Mouse (Mus musculus) heart, embryonic 15.5 days (tissue): ENCODE results near the gene Cnga3. TPM values are rescaled to one million over a fixed set of nuclear protein-coding genes. Genes with fewer than 3 reads are reported as not detected.

Experiments
- ATAC-seq: fragments of 200-750 bp; cut with Nextera tagmentation; replicated peaks from 2 replicates; pipeline ENCODE4 v1.8.0; 2017; ENCODE audit warnings: low read depth, moderate TSS enrichment; ENCODE audit not compliant: insufficient number of reproducible peaks, insufficient read depth, low FRiP score
- H3K27ac ChIP-seq: fragments of 300-500 bp; sonication (generic); 2 replicates; pipeline ENCODE4 v1.5.1; 2015; ENCODE audit warnings: mild to moderate bottlenecking, inconsistent platforms
- H3K27me3 ChIP-seq: fragments of 300-500 bp; sonication (generic); 2 replicates; pipeline ENCODE4 v1.6.1; 2015; ENCODE audit warnings: inconsistent platforms
- H3K36me3 ChIP-seq: fragments of 300-500 bp; sonication (generic); 2 replicates; pipeline ENCODE4 v1.6.1; 2015; ENCODE audit warnings: mild to moderate bottlenecking, inconsistent platforms
- H3K4me1 ChIP-seq: fragments of 300-500 bp; sonication (generic); replicated peaks from 2 replicates; pipeline ENCODE4 v1.6.1; 2015; ENCODE audit warnings: inconsistent platforms
- H3K4me2 ChIP-seq: fragments of 300-500 bp; sonication (generic); 2 replicates; pipeline ENCODE4 v1.6.1; 2015; ENCODE audit warnings: inconsistent platforms, mild to moderate bottlenecking, moderate library complexity
- H3K4me3 ChIP-seq: fragments of 300-500 bp; sonication (generic); 2 replicates; pipeline ENCODE4 v1.5.1; 2015; ENCODE audit warnings: mild to moderate bottlenecking, inconsistent platforms
- H3K9ac ChIP-seq: fragments of 300-500 bp; sonication (generic); 2 replicates; pipeline ENCODE4 v1.6.1; 2015; ENCODE audit warnings: mild to moderate bottlenecking, inconsistent platforms
- H3K9me3 ChIP-seq: fragments of 300-500 bp; sonication (generic); replicated peaks from 2 replicates; pipeline ENCODE4 v1.6.1; 2016; ENCODE audit warnings: inconsistent platforms
- WGBS: fragments of 180-500 bp; shearing (Covaris S2); methylation state at CpG from one replicate; pipeline ENCODE4 v1.1.7; 2015; ENCODE audit warnings: mixed read lengths; 5-methylcytosine and 5-hydroxymethylcytosine counted together
- polyA plus RNA-seq: library from polyadenylated mRNA; unstranded; fragments of >200 nt; fragmentation: Nextera tagmentation; extraction: Ambion mirVana; gene quantifications from 2 replicates; pipeline ENCODE4 v1.2.1, GENCODE M21; 2015

The Cnga3 gene
- polyA plus RNA-seq, 1 experiment from 2014 or later: 0.06 TPM

- no peaks in the 10 kb centered on the region; the same call in 1 of the 2 replicates for H3K9me3 ChIP-seq
- ATAC-seq: no peak
- WGBS: 63% methylated on average over 7 of the region's 7 CpGs
- H3K27me3 ChIP-seq: no peaks in the 10 kb centered on the region
- no peak overlapping the region for H3K27ac ChIP-seq
- H3K4me1 ChIP-seq: no peaks in the 10 kb centered on the region
- no peak overlapping the region for H3K9ac ChIP-seq
- no peaks in the 10 kb centered on the region for H3K36me3 ChIP-seq
- H3K4me2 ChIP-seq: no peak overlapping the region
- no peak overlapping the region for H3K4me3 ChIP-seq
Observed at GRCm38 (mm10) chr1:37286556-37286955, 72.3 kb downstream of the Cnga3 start.

GRCm38 (mm10) chr1:37287748-37288147 lies 73.5 kb downstream of the Cnga3 start:
- Histone ChIP-seq H3K4me2 (no peak overlapping the region), H3K9ac (no peak overlapping the region), H3K4me1 (no peaks in the 10 kb centered on the region), H3K36me3 (no peaks in the 10 kb centered on the region), H3K9me3 (no peaks in the 10 kb centered on the region; the same call in 1 of the 2 replicates), H3K4me3 (no peak overlapping the region), H3K27me3 (no peaks in the 10 kb centered on the region), H3K27ac (no peak overlapping the region)
- no peak for ATAC-seq
- 76% methylated on average over 1 of the region's 1 CpGs for WGBS

GRCm38 (mm10) chr1:37288181-37288935 lies 74.1 kb downstream of the Cnga3 start:
- Histone ChIP-seq H3K4me3 (no peak overlapping the region), H3K9me3 (no peaks in the 10 kb centered on the region; the same call in 1 of the 2 replicates), H3K9ac (no peak overlapping the region), H3K27ac (no peak overlapping the region), H3K4me1 (no peaks in the 10 kb centered on the region), H3K36me3 (no peaks in the 10 kb centered on the region), H3K27me3 (no peaks in the 10 kb centered on the region), H3K4me2 (no peak overlapping the region)
- ATAC-seq: no peak
- WGBS: 74% methylated on average over 11 of the region's 11 CpGs

GRCm38 (mm10) chr1:37288941-37289340 lies 74.7 kb downstream of the Cnga3 start:
- H3K4me1 ChIP-seq: no peaks in the 10 kb centered on the region
- no peaks in the 10 kb centered on the region for H3K27me3 ChIP-seq
- H3K4me3 ChIP-seq: no peak overlapping the region
- no peak overlapping the region for H3K9ac ChIP-seq
- ATAC-seq: no peak
- H3K9me3 ChIP-seq: no peaks in the 10 kb centered on the region; the same call in 1 of the 2 replicates
- no peak overlapping the region for H3K4me2 ChIP-seq
- H3K27ac ChIP-seq: no peak overlapping the region
- no peaks in the 10 kb centered on the region for H3K36me3 ChIP-seq
- WGBS: 75% methylated on average over 7 of the region's 7 CpGs

GRCm38 (mm10) chr1:37296414-37296813 lies 82.2 kb downstream of the Cnga3 start:
- Histone ChIP-seq H3K27ac (no peak overlapping the region), H3K9ac (no peak overlapping the region), H3K4me1 (peaks cover 10% of the 10 kb centered on the region), H3K9me3 (no peaks in the 10 kb centered on the region), H3K27me3 (no peaks in the 10 kb centered on the region), H3K36me3 (no peaks in the 10 kb centered on the region), H3K4me3 (no peak overlapping the region), H3K4me2 (no peak overlapping the region)
- WGBS: 43% methylated on average over 1 of the region's 1 CpGs
- ATAC-seq: no peak

- H3K9me3 ChIP-seq: no peaks in the 10 kb centered on the region
- H3K27ac ChIP-seq: no peak overlapping the region
- no peaks in the 10 kb centered on the region for H3K27me3 ChIP-seq
- H3K4me3 ChIP-seq: no peak overlapping the region
- H3K4me2 ChIP-seq: no peak overlapping the region
- no peak for ATAC-seq
- WGBS: 94% methylated on average over 2 of the region's 2 CpGs
- H3K9ac ChIP-seq: no peak overlapping the region
- no peaks in the 10 kb centered on the region for H3K36me3 ChIP-seq
- peaks cover 10% of the 10 kb centered on the region for H3K4me1 ChIP-seq
Observed at GRCm38 (mm10) chr1:37298904-37299303, 84.7 kb downstream of the Cnga3 start.

GRCm38 (mm10) chr1:37299540-37300491 lies 85.6 kb downstream of the Cnga3 start, which contains the start of gene Inpp4a:
Gene Inpp4a, plus strand, starts transcription at chr1:37299865.
- Histone ChIP-seq H3K4me1 (peaks cover 10% of the 10 kb centered on the region), H3K27ac (peak within 1 kb of the TSS; percentile 64), H3K9me3 (no peaks in the 10 kb centered on the region), H3K27me3 (no peaks in the 10 kb centered on the region), H3K4me2 (peak within 1 kb of the TSS; percentile 93), H3K4me3 (peak within 1 kb of the TSS; percentile 99), H3K36me3 (no peaks in the 10 kb centered on the region), H3K9ac (peak within 1 kb of the TSS; percentile 93)
- under 1% methylated on average over 77 of the region's 77 CpGs for WGBS
- peak; percentile 93 for ATAC-seq

- H3K27ac ChIP-seq: no peak overlapping the region
- H3K36me3 ChIP-seq: no peaks in the 10 kb centered on the region
- ATAC-seq: no peak
- H3K4me3 ChIP-seq: peak overlapping the region; percentile 99
- H3K9me3 ChIP-seq: no peaks in the 10 kb centered on the region
- 55% methylated on average over 5 of the region's 5 CpGs for WGBS
- peaks cover 10% of the 10 kb centered on the region for H3K4me1 ChIP-seq
- no peaks in the 10 kb centered on the region for H3K27me3 ChIP-seq
- peak overlapping the region; percentile 93 for H3K9ac ChIP-seq
- H3K4me2 ChIP-seq: peak overlapping the region; percentile 93
Observed at GRCm38 (mm10) chr1:37300650-37301049, 86.4 kb downstream of the Cnga3 start.

- Histone ChIP-seq H3K4me1 (peaks cover 10% of the 10 kb centered on the region), H3K4me2 (no peak overlapping the region), H3K36me3 (no peaks in the 10 kb centered on the region), H3K27ac (no peak overlapping the region), H3K27me3 (no peaks in the 10 kb centered on the region), H3K9ac (no peak overlapping the region), H3K9me3 (no peaks in the 10 kb centered on the region), H3K4me3 (no peak overlapping the region)
- 71% methylated on average over 3 of the region's 3 CpGs for WGBS
- no peak for ATAC-seq
Observed at GRCm38 (mm10) chr1:37302801-37303200, 88.6 kb downstream of the Cnga3 start.

- WGBS: 73% methylated on average over 9 of the region's 9 CpGs
- Histone ChIP-seq H3K4me1 (peaks cover 4% of the 10 kb centered on the region), H3K9ac (no peak overlapping the region), H3K27me3 (no peaks in the 10 kb centered on the region), H3K36me3 (no peaks in the 10 kb centered on the region), H3K9me3 (no peaks in the 10 kb centered on the region), H3K4me3 (no peak overlapping the region), H3K4me2 (no peak overlapping the region), H3K27ac (no peak overlapping the region)
- ATAC-seq: no peak
Observed at GRCm38 (mm10) chr1:37305691-37306287, 91.6 kb downstream of the Cnga3 start.

- WGBS: 87% methylated on average over 2 of the region's 2 CpGs
- ATAC-seq: no peak
- Histone ChIP-seq H3K9me3 (no peaks in the 10 kb centered on the region), H3K9ac (no peak overlapping the region), H3K36me3 (no peaks in the 10 kb centered on the region), H3K4me1 (peaks cover 7% of the 10 kb centered on the region), H3K4me3 (no peak overlapping the region), H3K4me2 (no peak overlapping the region), H3K27ac (no peak overlapping the region), H3K27me3 (no peaks in the 10 kb centered on the region)
Observed at GRCm38 (mm10) chr1:37307586-37307985, 93.4 kb downstream of the Cnga3 start.
